13 mouse cellular contexts compared by ENCODE assay signal in the genomic region with DNA sequence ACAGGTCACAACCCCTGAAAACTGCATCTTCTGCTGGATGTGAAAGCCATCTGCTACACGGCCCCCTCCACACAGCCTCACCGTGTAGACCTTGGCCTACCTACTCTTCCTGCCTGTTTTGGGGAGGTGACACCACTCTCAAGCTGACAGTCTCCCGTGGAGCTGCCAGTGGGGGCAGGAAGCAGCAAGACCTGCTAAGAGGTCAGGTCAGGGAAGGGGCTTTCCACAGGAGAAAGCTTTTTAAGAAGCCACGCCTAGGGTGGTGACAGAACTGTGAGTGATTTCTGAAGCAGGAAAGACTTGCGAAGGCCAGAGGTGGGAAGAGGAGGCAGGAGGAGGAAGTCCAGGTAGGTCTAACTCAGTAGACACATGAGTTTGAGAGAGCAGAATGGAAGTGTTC. TPM values are rescaled to one million over a fixed set of nuclear protein-coding genes. Genes with fewer than 3 reads are reported as not detected.
DNase-seq lines count a peak whose midpoint lies in the region; ATAC-seq and TF ChIP-seq lines count a peak whose summit lies in the region.
"Had no signal": no experiment of that assay in that cellular context is flagged by ENCODE, and none has a peak within 500 bp of the region (broad histone marks: within the 10 kb centered on the region; RNA-seq: fewer than 3 reads in every experiment).

No protein-coding gene starts in this region.

- H3K4me3 ChIP-seq in hindbrain, embryonic 10.5 days = peak overlapping the region; percentile 4; the same call in 1 of the 2 replicates
- H3K4me3 ChIP-seq in hindbrain, embryonic 14.5 days (replicated peaks; ENCODE audit: low read length) = no peak overlapping the region
- no peak overlapping the region for H3K4me3 ChIP-seq in CH12.LX (replicated peaks in 1 of 3; ENCODE audit: low read depth in 2 of 3, low read length in 2 of 3, poor library complexity in 1 of 3)
- H3K4me3 ChIP-seq in embryonic facial prominence, embryonic 15.5 days (replicated peaks) = no peak overlapping the region
- no peak overlapping the region for H3K4me3 ChIP-seq in myocyte
- H3K4me3 ChIP-seq: embryonic facial prominence, embryonic 13.5 days; limb, embryonic 13.5 days; midbrain, embryonic 12.5 days had no signal

- no peak for TF ChIP-seq POLR2A in CH12.LX (IDR thresholded peaks at IDR 0.05; ENCODE audit: low read depth, low read length)
- TF ChIP-seq POLR2A in myocyte (IDR thresholded peaks at IDR 0.05; ENCODE audit: insufficient read length, low read depth) = no peak

- peaks cover 52% of the 10 kb centered on the region for H3K4me1 ChIP-seq in hindbrain, embryonic 10.5 days (replicated peaks)
- H3K4me1 ChIP-seq in hindbrain, embryonic 14.5 days (replicated peaks; ENCODE audit: control insufficient read depth, insufficient read depth, low read length) = peaks cover 16% of the 10 kb centered on the region
- H3K4me1 ChIP-seq in CH12.LX (ENCODE audit: control insufficient read depth in 1 of 2, insufficient read depth in 2 of 2) = peaks cover 9 to 53% of the 10 kb centered on the region in 2 experiments
- H3K4me1 ChIP-seq in embryonic facial prominence, embryonic 15.5 days = peaks cover 27% of the 10 kb centered on the region

- no peak for DNase-seq in hindbrain, embryonic 10.5 days (ENCODE audit: low spot score)
- no peak for DNase-seq in hindbrain, embryonic 14.5 days (ENCODE audit: low spot score)
- DNase-seq in CH12.LX (ENCODE audit: extremely low read depth) = peak; percentile 31
- DNase-seq in embryo, embryonic 9.5 days (ENCODE audit: extremely low spot score) = no peak
- no peak for DNase-seq in kidney, postnatal 36 days
- DNase-seq: gastrocnemius, postnatal 10 days; kidney, postnatal 4 days had no signal

- no peak for ATAC-seq in hindbrain, embryonic 14.5 days (ENCODE audit: low FRiP score)
- no peak for ATAC-seq in embryonic facial prominence, embryonic 15.5 days (ENCODE audit: insufficient number of reproducible peaks, low FRiP score, low TSS enrichment, low read depth)
- ATAC-seq in megakaryocyte progenitor cell, adult 5-6 weeks (replicated peaks; ENCODE audit: poor library complexity) = no peak

- TF ChIP-seq EP300 in CH12.LX (IDR thresholded peaks at IDR 0.05; ENCODE audit: low read length) = no peak

- H3K9ac ChIP-seq in hindbrain, embryonic 14.5 days = no peak overlapping the region
- no peak overlapping the region for H3K9ac ChIP-seq in CH12.LX (ENCODE audit: insufficient read depth, low read depth)
- H3K9ac ChIP-seq in embryonic facial prominence, embryonic 15.5 days = no peak overlapping the region
- H3K9ac ChIP-seq: embryonic facial prominence, embryonic 13.5 days; limb, embryonic 13.5 days; midbrain, embryonic 12.5 days had no signal

- no peak for TF ChIP-seq CTCF in CH12.LX (conservative IDR thresholded peaks at IDR 0.05 in 1 of 2, IDR thresholded peaks at IDR 0.05 in 1 of 2; ENCODE audit: low read depth in 2 of 2, low read length in 2 of 2)

- dilution Hi-C loops in CH12.LX (cut with MboI; ENCODE audit: extremely low pct_ligation_motif_present, extremely low pct_unique_long_range_greater_than_20kb, low sequenced_read_pairs) = no loop called here

- H3K79me2 ChIP-seq in CH12.LX (replicated peaks; ENCODE audit: control insufficient read depth, extremely low read depth, insufficient read depth, poor library complexity, severe bottlenecking) (no peaks in the 10 kb centered on the region), myocyte (ENCODE audit: control insufficient read depth, insufficient read depth) (peaks cover 5% of the 10 kb centered on the region)

- in situ Hi-C loops in CH12.LX (cut with MboI; ENCODE audit: low pct_ligation_motif_present, low pct_unique_long_range_greater_than_20kb, low sequenced_read_pairs) = no loop called here

- H3K27me3 ChIP-seq in hindbrain, embryonic 10.5 days (ENCODE audit: insufficient read depth, poor library complexity, severe bottlenecking) = peaks cover under 1% of the 10 kb centered on the region; the same call in 1 of the 2 replicates
- no peaks in the 10 kb centered on the region for H3K27me3 ChIP-seq in hindbrain, embryonic 14.5 days (ENCODE audit: control insufficient read depth, insufficient read depth, low read length)
- H3K27me3 ChIP-seq in CH12.LX (replicated peaks) (no peaks in the 10 kb centered on the region), myocyte (ENCODE audit: control insufficient read depth, insufficient read depth, insufficient read length) (no peaks in the 10 kb centered on the region)
- H3K27me3 ChIP-seq in embryonic facial prominence, embryonic 15.5 days = no peaks in the 10 kb centered on the region
- H3K27me3 ChIP-seq: embryonic facial prominence, embryonic 13.5 days; limb, embryonic 13.5 days; midbrain, embryonic 12.5 days had no signal

- H3ac ChIP-seq in myocyte (ENCODE audit: control insufficient read depth, insufficient read length) = no peak overlapping the region

- peaks cover 40% of the 10 kb centered on the region for H3K36me3 ChIP-seq in hindbrain, embryonic 10.5 days
- peaks cover 23% of the 10 kb centered on the region for H3K36me3 ChIP-seq in hindbrain, embryonic 14.5 days (replicated peaks; ENCODE audit: control insufficient read depth, insufficient read depth)
- H3K36me3 ChIP-seq in CH12.LX (replicated peaks in 1 of 2; ENCODE audit: control insufficient read depth in 1 of 2, insufficient read depth in 1 of 2, low read length in 1 of 2) = peaks cover 0 to 53% of the 10 kb centered on the region in 2 experiments
- H3K36me3 ChIP-seq in embryonic facial prominence, embryonic 15.5 days = peaks cover 46% of the 10 kb centered on the region
- H3K36me3 ChIP-seq in myocyte (ENCODE audit: control insufficient read depth, insufficient read depth) = peaks cover 29% of the 10 kb centered on the region

- peak overlapping the region; percentile 56 for H3K27ac ChIP-seq in hindbrain, embryonic 10.5 days
- no peak overlapping the region for H3K27ac ChIP-seq in hindbrain, embryonic 14.5 days
- peak overlapping the region; percentile 3; the same call in 1 of the 2 replicates for H3K27ac ChIP-seq in CH12.LX (ENCODE audit: insufficient read depth, low read depth)
- peak overlapping the region; percentile 19; the same call in 1 of the 2 replicates for H3K27ac ChIP-seq in embryonic facial prominence, embryonic 15.5 days (replicated peaks)
- H3K27ac ChIP-seq: embryonic facial prominence, embryonic 13.5 days; limb, embryonic 13.5 days had no signal

- no peak overlapping the region for H3K4me2 ChIP-seq in hindbrain, embryonic 14.5 days (replicated peaks)
- H3K4me2 ChIP-seq in CH12.LX (ENCODE audit: insufficient read depth, low read depth, poor library complexity, severe bottlenecking) (no peak overlapping the region), myocyte (ENCODE audit: low read depth) (no peak overlapping the region)
- no peak overlapping the region for H3K4me2 ChIP-seq in embryonic facial prominence, embryonic 15.5 days (replicated peaks)
- H3K4me2 ChIP-seq: embryonic facial prominence, embryonic 13.5 days; limb, embryonic 13.5 days; midbrain, embryonic 12.5 days had no signal

- no peak for TF ChIP-seq RAD21 in CH12.LX (IDR thresholded peaks at IDR 0.05; ENCODE audit: low read depth, low read length)

- WGBS in hindbrain, embryonic 10.5 days = 59% methylated on average over 5 of the region's 5 CpGs
- 62% methylated on average over 5 of the region's 5 CpGs for WGBS in hindbrain, embryonic 14.5 days
- 61% methylated on average over 5 of the region's 5 CpGs for WGBS in embryonic facial prominence, embryonic 15.5 days

- H3K9me3 ChIP-seq in hindbrain, embryonic 10.5 days = no peaks in the 10 kb centered on the region
- no peaks in the 10 kb centered on the region for H3K9me3 ChIP-seq in hindbrain, embryonic 14.5 days (ENCODE audit: control insufficient read depth, low read length)
- H3K9me3 ChIP-seq in CH12.LX (replicated peaks; ENCODE audit: low read length) = no peaks in the 10 kb centered on the region
- no peaks in the 10 kb centered on the region for H3K9me3 ChIP-seq in embryonic facial prominence, embryonic 15.5 days (replicated peaks)
- H3K9me3 ChIP-seq: embryonic facial prominence, embryonic 13.5 days; limb, embryonic 13.5 days; midbrain, embryonic 12.5 days had no signal

TF ChIP-seq in CH12.LX, 34 proteins besides CTCF, POLR2A, EP300 and RAD21:
- TF ChIP-seq MYC (IDR thresholded peaks at IDR 0.05; ENCODE audit: low read depth, low read length) = no peak
- TF ChIP-seq HCFC1 (IDR thresholded peaks at IDR 0.05; ENCODE audit: low read depth, low read length) = no peak
- TF ChIP-seq JUND (conservative IDR thresholded peaks at IDR 0.05; ENCODE audit: low read depth, low read length) = no peak
- no peak for TF ChIP-seq GABPA (IDR thresholded peaks at IDR 0.05; ENCODE audit: insufficient replicate concordance, low read depth, low read length)
- TF ChIP-seq IRF4 (IDR thresholded peaks at IDR 0.05; ENCODE audit: low read depth, low read length) = peak; percentile 62
- TF ChIP-seq MAX (IDR thresholded peaks at IDR 0.05; ENCODE audit: low read length) = no peak
- TF ChIP-seq TCF12 (IDR thresholded peaks at IDR 0.05; ENCODE audit: low read depth, low read length) = no peak
- no peak for TF ChIP-seq UBTF (IDR thresholded peaks at IDR 0.05; ENCODE audit: low read depth, low read length)

TF ChIP-seq in myocyte, 11 proteins besides CTCF, POLR2A, EP300 and RAD21:
- TF ChIP-seq SRF (IDR thresholded peaks at IDR 0.05; ENCODE audit: control insufficient read depth, insufficient read length, low read depth) = no peak
- no peak for TF ChIP-seq REST (IDR thresholded peaks at IDR 0.05; ENCODE audit: insufficient read depth, insufficient read length)
- TF ChIP-seq CEBPB (IDR thresholded peaks at IDR 0.05; ENCODE audit: insufficient read depth, poor library complexity, severe bottlenecking) = no peak
- TF ChIP-seq POLR2AphosphoS2 (IDR thresholded peaks at IDR 0.05; ENCODE audit: insufficient read length, low read depth) = peak; percentile 55

RNA-seq across cellular contexts. Expression of a gene that starts 51.4 kb away (rescaled TPM):
- 42.1 and 67.1 TPM in 2 replicates for polyA plus RNA-seq in hindbrain, embryonic 10.5 days (2016; fragmentation: Nextera tagmentation; extraction: Ambion mirVana)
- polyA plus RNA-seq in hindbrain, embryonic 14.5 days (2014; fragmentation: Nextera tagmentation; extraction: Ambion mirVana) = 21.0 and 23.9 TPM in 2 replicates
- total RNA-seq in CH12.LX (2012; rRNA removed) = 18.7 and 21.7 TPM in 2 replicates
- total RNA-seq in CH12.LX (2014; rRNA removed) = 12.9 and 14.9 TPM in 2 replicates
- 53.1 and 59.5 TPM in 2 replicates for polyA plus RNA-seq in CH12.LX (2012; ENCODE audit: insufficient read length, low read depth)
- 116 and 118 TPM in 2 replicates for polyA plus RNA-seq in embryonic facial prominence, embryonic 15.5 days (2015; fragmentation: Nextera tagmentation; extraction: Ambion mirVana)
- polyA plus RNA-seq in myocyte (2012; fragmentation: generic; extraction: Trizol) = 62.0 TPM
- total RNA-seq in megakaryocyte progenitor cell, adult 5-6 weeks (2015) = 124 and 135 TPM in 2 replicates
- total RNA-seq in megakaryocyte progenitor cell, adult 5-6 weeks (2017) = 24.7 and 35.1 TPM in 2 replicates
